Comparison of ENCODE assay signal across 31 mouse cellular contexts in genomic region chr1:181624876-181625275, GRCm38 (mm10). TPM values are rescaled to one million over a fixed set of nuclear protein-coding genes. Genes with fewer than 3 reads are reported as not detected.
DNase-seq lines count a peak whose midpoint lies in the region; ATAC-seq and TF ChIP-seq lines count a peak whose summit lies in the region.
"Had no signal": no experiment of that assay in that cellular context is flagged by ENCODE, and none has a peak within 500 bp of the region (broad histone marks: within the 10 kb centered on the region; RNA-seq: fewer than 3 reads in every experiment).

No protein-coding gene starts in this region.

- H3K27ac ChIP-seq in left cerebral cortex, adult 2 months, result no peak overlapping the region
- no peak overlapping the region for H3K27ac ChIP-seq in forebrain, embryonic 12.5 days
- H3K27ac ChIP-seq: hindbrain, embryonic 13.5 days; limb, embryonic 10.5 days; limb, embryonic 15.5 days; liver, embryonic 13.5 days; midbrain, embryonic 13.5 days; neural tube, embryonic 13.5 days had no signal

- 94% methylated on average over 8 of the region's 8 CpGs for WGBS in forebrain, embryonic 12.5 days

- no peak overlapping the region for H3K4me3 ChIP-seq in left cerebral cortex, adult 2 months
- no peak overlapping the region for H3K4me3 ChIP-seq in forebrain, embryonic 12.5 days (replicated peaks)
- H3K4me3 ChIP-seq: heart, embryonic 12.5 days; hindbrain, embryonic 13.5 days; limb, embryonic 10.5 days; limb, embryonic 15.5 days; liver, embryonic 13.5 days; megakaryocyte, embryonic 14.5 days; midbrain, embryonic 13.5 days; neural tube, embryonic 13.5 days had no signal

- DNase-seq in layer of hippocampus, adult 9-11 months, result peak; percentile 23
- no peak for DNase-seq in layer of hippocampus, postnatal 25 days (ENCODE audit: extremely low spot score in 1 of 2, low spot score in 1 of 2)
- DNase-seq in brain, adult 2 months (ENCODE audit: low read depth, low spot score), result peak; percentile 60
- peak; percentile 12 to 16 for DNase-seq in left cerebral cortex, adult 2 months (ENCODE audit: extremely low spot score in 1 of 2, low spot score in 2 of 2)
- peak; percentile 50 to 53 for DNase-seq in right cerebral cortex, adult 2 months (ENCODE audit: low spot score in 2 of 2)
- no peak for DNase-seq in embryo, embryonic 11 days
- DNase-seq: adrenal gland, postnatal 25 days; B cell, adult 2 months; cerebellum, adult 2 months; cerebellum, postnatal 25 days; gastrocnemius, postnatal 14 days; heart, adult 18-20 months; heart, postnatal 4 days; kidney, adult 8-10 months; kidney, postnatal 14 days; liver, embryonic 13.5 days; lung, adult 18-20 months; lung, postnatal 4 days had no signal

- no peaks in the 10 kb centered on the region for H3K9me3 ChIP-seq in forebrain, embryonic 12.5 days
- H3K9me3 ChIP-seq: heart, embryonic 12.5 days; hindbrain, embryonic 13.5 days; limb, embryonic 10.5 days; limb, embryonic 15.5 days; liver, embryonic 13.5 days; megakaryocyte, embryonic 14.5 days; midbrain, embryonic 13.5 days; neural tube, embryonic 13.5 days had no signal

- H3K27me3 ChIP-seq in forebrain, embryonic 12.5 days, result no peaks in the 10 kb centered on the region
- H3K27me3 ChIP-seq: heart, embryonic 12.5 days; hindbrain, embryonic 13.5 days; liver, embryonic 13.5 days; midbrain, embryonic 13.5 days; neural tube, embryonic 13.5 days had no signal

- H3K4me1 ChIP-seq in forebrain, embryonic 12.5 days, result no peaks in the 10 kb centered on the region
- H3K4me1 ChIP-seq: hindbrain, embryonic 13.5 days; limb, embryonic 15.5 days; liver, embryonic 13.5 days; megakaryocyte, embryonic 14.5 days; neural tube, embryonic 13.5 days had no signal

- intact Hi-C loops in left cerebral cortex, adult 2 months (cut with DNase I), result no loop called here

- H3K36me3 ChIP-seq in forebrain, embryonic 12.5 days (replicated peaks), result no peaks in the 10 kb centered on the region
- H3K36me3 ChIP-seq: heart, embryonic 12.5 days; hindbrain, embryonic 13.5 days; limb, embryonic 10.5 days; limb, embryonic 15.5 days; liver, embryonic 13.5 days; midbrain, embryonic 13.5 days; neural tube, embryonic 13.5 days had no signal

- no peak overlapping the region for H3K4me2 ChIP-seq in forebrain, embryonic 12.5 days
- H3K4me2 ChIP-seq: heart, embryonic 12.5 days; hindbrain, embryonic 13.5 days; limb, embryonic 15.5 days; liver, embryonic 13.5 days; midbrain, embryonic 13.5 days; neural tube, embryonic 13.5 days had no signal

- no peak overlapping the region for H3K9ac ChIP-seq in forebrain, embryonic 12.5 days
- H3K9ac ChIP-seq: heart, embryonic 12.5 days; hindbrain, embryonic 13.5 days; limb, embryonic 15.5 days; liver, embryonic 13.5 days; midbrain, embryonic 13.5 days; neural tube, embryonic 13.5 days had no signal

- no peak for ATAC-seq in megakaryocyte-erythroid progenitor cell, adult 5-6 weeks (replicated peaks; ENCODE audit: low FRiP score, low TSS enrichment, poor library complexity, severe bottlenecking)
- ATAC-seq in forebrain, embryonic 12.5 days (ENCODE audit: low FRiP score), result no peak
- ATAC-seq: forebrain, embryonic 14.5 days; intestine, embryonic 16.5 days; lung, postnatal 0 days; midbrain, embryonic 13.5 days had no signal

- no peak for TF ChIP-seq CTCF in left cerebral cortex, adult 2 months (IDR thresholded peaks at IDR 0.05)

RNA-seq across cellular contexts. Expression of gene Dnah14, which starts 48.5 kb away (rescaled TPM):
- under 1 TPM; 0.25 to 0.87 TPM for total RNA-seq in layer of hippocampus, postnatal 25 days (2021)
- total RNA-seq in left cerebral cortex, adult 2 months (2021), result 1 to 10 TPM in 1 of 2 experiments, under 1 TPM in 1; 0.49 to 1.4 TPM
- total RNA-seq in megakaryocyte-erythroid progenitor cell, adult 5-6 weeks (2014; fragmentation: Nextera tagmentation), result not detected in 2 replicates
- total RNA-seq in megakaryocyte-erythroid progenitor cell, adult 5-6 weeks (2017), result 0.84 and 4.8 TPM in 2 replicates
- 1.9 and 2.2 TPM in 2 replicates for polyA plus RNA-seq in forebrain, embryonic 12.5 days (2016; fragmentation: Nextera tagmentation; extraction: Ambion mirVana)
- total RNA-seq: adrenal gland, adult 18-20 months; heart, adult 18-20 months; heart, postnatal 4 days had no signal

Comparison
In these comparisons a context has a peak if more than half of its experiments do, and no peak if none do; other contexts are left out.
1. DNase-seq: peak in layer of hippocampus, adult 9-11 months (single experiment), brain, adult 2 months (single experiment), left cerebral cortex, adult 2 months (2 of 2) and right cerebral cortex, adult 2 months (2 of 2); none in layer of hippocampus, postnatal 25 days (0 of 2) and embryo, embryonic 11 days (single experiment).